Mouse (Mus musculus): ENCODE results near the gene Sik3. TPM values are rescaled to one million over a fixed set of nuclear protein-coding genes. Genes with fewer than 3 reads are reported as not detected.
A peak's percentile ranks its signal among the peaks of the same experiment; 100 is the strongest.
"Not testable (repeated sequence)": the region's sequence is repeated elsewhere in the genome, so short reads cannot be mapped to it uniquely, and the experiment has no call there.

The Sik3 gene
- total and polyA plus RNA-seq, 2 experiments: 14.1 to 16.5 TPM

- no peak overlapping the region; the same call in 1 of the 2 replicates for H3K27ac ChIP-seq (replicated peaks; ENCODE audit: insufficient read depth, low read depth, low read length)
- no peaks in the 10 kb centered on the region for H3K27me3 ChIP-seq (ENCODE audit: control insufficient read depth, insufficient read depth, low read length)
- TF ChIP-seq POLR2A (IDR thresholded peaks at IDR 0.05; ENCODE audit: extremely low read depth, insufficient read depth, low read length) (no peak), CTCF (IDR thresholded peaks at IDR 0.05; ENCODE audit: low read depth, low read length) (no peak)
- peaks cover 5% of the 10 kb centered on the region; the same call in 1 of the 2 replicates for H3K36me3 ChIP-seq (ENCODE audit: control insufficient read depth, insufficient read depth, low read length)
- DNase-seq (ENCODE audit: extremely low read depth, low read depth, low spot score): peak; percentile 54
- peaks cover 11% of the 10 kb centered on the region for H3K4me1 ChIP-seq (ENCODE audit: control insufficient read depth, insufficient read depth, low read length)
- WGBS: 54% methylated on average over 4 of the region's 4 CpGs
- peaks cover 21% of the 10 kb centered on the region; the same call in 1 of the 2 replicates for H3K79me2 ChIP-seq (ENCODE audit: control insufficient read depth, insufficient read depth, low read length)
- no peak overlapping the region for H3K9ac ChIP-seq (ENCODE audit: low read depth, low read length)
- no peak overlapping the region for H3K4me3 ChIP-seq (ENCODE audit: insufficient read depth, low read depth, low read length)
These were observed 108.9 kb downstream of the Sik3 start for GRCm38 (mm10) chr9:46121486-46121885.

- DNase-seq (ENCODE audit: extremely low read depth, low read depth, low spot score): no peak
- peaks cover 12% of the 10 kb centered on the region; the same call in 1 of the 2 replicates for H3K79me2 ChIP-seq (ENCODE audit: control insufficient read depth, insufficient read depth, low read length)
- H3K9ac ChIP-seq (ENCODE audit: low read depth, low read length): no peak overlapping the region
- no peaks in the 10 kb centered on the region for H3K27me3 ChIP-seq (ENCODE audit: control insufficient read depth, insufficient read depth, low read length)
- H3K27ac ChIP-seq (replicated peaks; ENCODE audit: insufficient read depth, low read depth, low read length): no peak overlapping the region
- no peak overlapping the region for H3K4me3 ChIP-seq (ENCODE audit: insufficient read depth, low read depth, low read length)
- 77% methylated on average over 9 of the region's 9 CpGs for WGBS
- peaks cover 17% of the 10 kb centered on the region for H3K4me1 ChIP-seq (ENCODE audit: control insufficient read depth, insufficient read depth, low read length)
- H3K36me3 ChIP-seq (ENCODE audit: control insufficient read depth, insufficient read depth, low read length): peaks cover 5% of the 10 kb centered on the region; the same call in 1 of the 2 replicates
- TF ChIP-seq CTCF (IDR thresholded peaks at IDR 0.05; ENCODE audit: low read depth, low read length): no peak
- no peak for TF ChIP-seq POLR2A (IDR thresholded peaks at IDR 0.05; ENCODE audit: extremely low read depth, insufficient read depth, low read length)
These were observed 110.1 kb downstream of the Sik3 start for GRCm38 (mm10) chr9:46122731-46123130.

- TF ChIP-seq POLR2A (IDR thresholded peaks at IDR 0.05; ENCODE audit: extremely low read depth, insufficient read depth, low read length): no peak
- no peak for TF ChIP-seq CTCF (IDR thresholded peaks at IDR 0.05; ENCODE audit: low read depth, low read length)
- Histone ChIP-seq H3K9ac (ENCODE audit: low read depth, low read length) (peak overlapping the region; percentile 69; the same call in 1 of the 2 replicates), H3K79me2 (ENCODE audit: control insufficient read depth, insufficient read depth, low read length) (peaks cover 7% of the 10 kb centered on the region; the same call in 1 of the 2 replicates), H3K36me3 (ENCODE audit: control insufficient read depth, insufficient read depth, low read length) (peaks cover 13% of the 10 kb centered on the region; the same call in 1 of the 2 replicates), H3K4me1 (ENCODE audit: control insufficient read depth, insufficient read depth, low read length) (peaks cover 23% of the 10 kb centered on the region), H3K27me3 (ENCODE audit: control insufficient read depth, insufficient read depth, low read length) (no peaks in the 10 kb centered on the region), H3K4me3 (ENCODE audit: insufficient read depth, low read depth, low read length) (no peak overlapping the region), H3K27ac (replicated peaks; ENCODE audit: insufficient read depth, low read depth, low read length) (peak overlapping the region; percentile 94)
- DNase-seq (ENCODE audit: extremely low read depth, low read depth, low spot score): peak; percentile 98
- 25% methylated on average over 2 of the region's 2 CpGs for WGBS
These were observed 113.7 kb downstream of the Sik3 start for GRCm38 (mm10) chr9:46126295-46126694.

GRCm38 (mm10) chr9:46127326-46127725 is 114.7 kb downstream of the Sik3 start:
- no peaks in the 10 kb centered on the region for H3K27me3 ChIP-seq (ENCODE audit: control insufficient read depth, insufficient read depth, low read length)
- H3K9ac ChIP-seq (ENCODE audit: low read depth, low read length): peak overlapping the region; percentile 32; the same call in 1 of the 2 replicates
- no peak overlapping the region for H3K4me3 ChIP-seq (ENCODE audit: insufficient read depth, low read depth, low read length)
- H3K27ac ChIP-seq (replicated peaks; ENCODE audit: insufficient read depth, low read depth, low read length): peak overlapping the region; percentile 94
- no peak for TF ChIP-seq CTCF (IDR thresholded peaks at IDR 0.05; ENCODE audit: low read depth, low read length)
- no peak for TF ChIP-seq POLR2A (IDR thresholded peaks at IDR 0.05; ENCODE audit: extremely low read depth, insufficient read depth, low read length)
- peaks cover 7% of the 10 kb centered on the region; the same call in 1 of the 2 replicates for H3K79me2 ChIP-seq (ENCODE audit: control insufficient read depth, insufficient read depth, low read length)
- peaks cover 15% of the 10 kb centered on the region; the same call in 1 of the 2 replicates for H3K36me3 ChIP-seq (ENCODE audit: control insufficient read depth, insufficient read depth, low read length)
- WGBS: 30% methylated on average over 5 of the region's 5 CpGs
- peak; percentile 92 for DNase-seq (ENCODE audit: extremely low read depth, low read depth, low spot score)
- H3K4me1 ChIP-seq (ENCODE audit: control insufficient read depth, insufficient read depth, low read length): peaks cover 19% of the 10 kb centered on the region

GRCm38 (mm10) chr9:46129241-46129640 is 116.6 kb downstream of the Sik3 start:
- peaks cover 7% of the 10 kb centered on the region; the same call in 1 of the 2 replicates for H3K79me2 ChIP-seq (ENCODE audit: control insufficient read depth, insufficient read depth, low read length)
- no peak for TF ChIP-seq CTCF (IDR thresholded peaks at IDR 0.05; ENCODE audit: low read depth, low read length)
- no peak for TF ChIP-seq POLR2A (IDR thresholded peaks at IDR 0.05; ENCODE audit: extremely low read depth, insufficient read depth, low read length)
- 22% methylated on average over 2 of the region's 2 CpGs for WGBS
- no peak overlapping the region; the same call in 1 of the 2 replicates for H3K27ac ChIP-seq (replicated peaks; ENCODE audit: insufficient read depth, low read depth, low read length)
- DNase-seq (ENCODE audit: extremely low read depth, low read depth, low spot score): peak; percentile 64
- H3K4me3 ChIP-seq (ENCODE audit: insufficient read depth, low read depth, low read length): no peak overlapping the region
- no peak overlapping the region for H3K9ac ChIP-seq (ENCODE audit: low read depth, low read length)
- H3K27me3 ChIP-seq (ENCODE audit: control insufficient read depth, insufficient read depth, low read length): no peaks in the 10 kb centered on the region
- peaks cover 14% of the 10 kb centered on the region; the same call in 1 of the 2 replicates for H3K36me3 ChIP-seq (ENCODE audit: control insufficient read depth, insufficient read depth, low read length)
- peaks cover 19% of the 10 kb centered on the region for H3K4me1 ChIP-seq (ENCODE audit: control insufficient read depth, insufficient read depth, low read length)

- not testable (repeated sequence) for H3K79me2 ChIP-seq (ENCODE audit: control insufficient read depth, insufficient read depth, low read length)
These were observed 120.2 kb downstream of the Sik3 start for GRCm38 (mm10) chr9:46132821-46133220.

More at GRCm38 (mm10) chr9:46132821-46133220, 120.2 kb downstream of the Sik3 start:
- H3K36me3 ChIP-seq (ENCODE audit: control insufficient read depth, insufficient read depth, low read length): peaks cover 12% of the 10 kb centered on the region; the same call in 1 of the 2 replicates
- H3K4me3 ChIP-seq (ENCODE audit: insufficient read depth, low read depth, low read length); H3K9ac ChIP-seq (ENCODE audit: low read depth, low read length); H3K4me1 ChIP-seq (ENCODE audit: control insufficient read depth, insufficient read depth, low read length); H3K27me3 ChIP-seq (ENCODE audit: control insufficient read depth, insufficient read depth, low read length); H3K27ac ChIP-seq (replicated peaks; ENCODE audit: insufficient read depth, low read depth, low read length); DNase-seq (ENCODE audit: extremely low read depth, low read depth, low spot score): not testable (repeated sequence)
